In genomic region chr15:82909791-82910190, GRCm38 (mm10) we compare ENCODE assay signal across 12 mouse cellular contexts.
"Had no signal": no experiment of that assay in that cellular context is flagged by ENCODE, and none has a peak within 500 bp of the region (broad histone marks: within the 10 kb centered on the region; RNA-seq: fewer than 3 reads in every experiment).

No protein-coding gene starts in this region.

- H3K36me3 ChIP-seq: limb, embryonic 13.5 days; midbrain, embryonic 15.5 days; stomach, embryonic 15.5 days had no signal

- ATAC-seq: midbrain, embryonic 15.5 days had no signal

- DNase-seq: kidney, postnatal 10 days; left cerebral cortex, postnatal 4 days; lung, adult 18-20 months; retina, postnatal 1 day; spleen, adult 18-20 months; thymus, adult 2 months; thymus, postnatal 25 days had no signal

- H3K27me3 ChIP-seq: midbrain, embryonic 15.5 days had no signal

- H3K9me3 ChIP-seq: limb, embryonic 13.5 days; midbrain, embryonic 15.5 days; stomach, embryonic 15.5 days had no signal

- H3K9ac ChIP-seq: limb, embryonic 13.5 days; liver, embryonic 14.5 days; midbrain, embryonic 15.5 days; stomach, embryonic 15.5 days had no signal

- H3K27ac ChIP-seq: limb, embryonic 13.5 days; liver, embryonic 14.5 days; stomach, embryonic 15.5 days had no signal

- H3K4me2 ChIP-seq: limb, embryonic 13.5 days; stomach, embryonic 15.5 days had no signal

- H3K4me3 ChIP-seq: layer of hippocampus, adult 2 months; limb, embryonic 13.5 days; midbrain, embryonic 15.5 days; stomach, embryonic 15.5 days had no signal
